Mouse (Mus musculus) bone marrow macrophage, adult 2 months (primary cell): Measurements from ENCODE around the gene Ubxn6.

Experiments
- CTCF ChIP-seq: IDR thresholded peaks from 2 replicates; pipeline ENCODE4 v1.5.1; 2012; ENCODE audit warnings: low read depth, mild to moderate bottlenecking, low read length, moderate library complexity
- POLR2A ChIP-seq: IDR thresholded peaks from 2 replicates; pipeline ENCODE4 v1.6.1; 2012; ENCODE audit warnings: mild to moderate bottlenecking, low read depth, low read length, borderline replicate concordance

DNA sequence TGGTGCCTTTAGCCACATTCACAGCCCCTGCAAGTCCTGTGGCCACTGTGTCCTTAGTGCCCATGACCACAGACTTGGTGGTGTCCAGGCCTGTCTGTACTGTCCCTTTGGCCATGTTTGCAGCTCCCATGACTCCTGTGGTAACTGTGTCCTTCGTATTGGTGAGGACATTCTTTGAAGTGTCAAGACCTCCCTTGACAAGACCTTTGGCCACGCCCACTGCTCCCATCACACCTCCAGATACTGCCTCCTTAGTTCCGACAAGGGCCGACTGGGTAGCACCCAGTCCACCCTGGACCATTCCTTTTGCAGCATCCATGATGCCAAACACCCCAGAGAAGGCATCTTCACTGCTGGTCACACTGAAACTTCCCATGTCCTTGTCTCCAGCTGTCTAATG lies 32.2 kb upstream of the Ubxn6 start:
- no peak for TF ChIP-seq CTCF
- TF ChIP-seq POLR2A, result no peak
